Mouse (Mus musculus) liver, embryonic 14.5 days (tissue): Measurements from ENCODE around the gene Tmem255b.

ENCODE experiments used
- CTCF ChIP-seq: IDR thresholded peaks from 2 replicates; pipeline ENCODE4 v1.5.1; 2016; ENCODE audit warnings: antibody characterized with exemption, low read depth, control low read depth
- EP300 ChIP-seq: IDR thresholded peaks from 2 replicates; pipeline ENCODE4 v1.6.1; 2016; ENCODE audit warnings: antibody characterized with exemption, low read depth

DNA sequence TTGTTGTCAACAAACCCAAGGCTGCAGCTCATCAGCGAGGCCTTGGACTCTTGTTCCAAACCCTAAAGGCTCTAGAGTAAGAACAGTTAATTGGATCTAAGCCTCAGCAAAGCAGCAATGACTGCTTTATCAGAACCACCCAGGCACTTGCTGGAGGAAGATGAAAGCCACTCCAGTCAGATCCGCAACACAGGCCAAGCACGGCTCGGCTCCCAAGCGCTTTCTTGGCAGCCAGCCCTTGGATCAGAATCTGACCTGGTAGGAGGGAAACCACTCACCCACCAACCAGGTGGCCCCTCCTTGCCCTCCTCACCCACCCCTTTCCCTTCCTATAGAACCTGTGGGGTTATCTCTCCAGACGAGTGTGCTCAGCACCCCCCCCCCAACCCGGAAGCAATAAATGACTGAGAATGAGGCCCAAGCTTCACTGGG lies 81.0 kb downstream of the Tmem255b start:
- TF ChIP-seq CTCF (no peak), EP300 (no peak)
